Mouse (Mus musculus): Measurements from ENCODE around the gene Ttc29. TPM values are rescaled to one million over a fixed set of nuclear protein-coding genes. Genes with fewer than 3 reads are reported as not detected.

Gene Ttc29
- total RNA-seq (2021) = not detected
- long read RNA-seq, experiment 1 = 0 reads
- long read RNA-seq, experiment 2 = 0 reads

DNA sequence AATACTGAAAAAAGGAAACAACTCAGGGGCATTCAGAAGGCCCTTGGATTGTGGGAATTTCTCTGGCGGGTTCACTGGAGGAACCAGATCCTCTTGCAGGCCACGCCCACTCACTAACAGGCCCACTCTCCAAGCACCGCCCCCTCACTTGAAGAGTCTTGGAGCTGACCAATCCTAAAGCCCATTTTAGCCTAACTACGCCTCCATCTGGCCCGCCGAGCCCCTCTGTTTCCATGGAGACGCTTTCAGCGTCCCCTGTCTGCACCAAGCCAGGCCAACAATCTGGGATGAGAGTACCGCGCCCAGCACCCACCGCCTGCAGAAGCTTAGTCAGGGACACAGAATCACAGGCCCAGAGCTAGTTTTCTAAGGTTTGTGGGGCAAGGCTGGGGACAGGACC, at the start of gene Ttc29:
Ttc29 (plus strand) TSS at position 224 of the 400 bp plus-strand sequence.
- no peak for DNase-seq

DNA sequence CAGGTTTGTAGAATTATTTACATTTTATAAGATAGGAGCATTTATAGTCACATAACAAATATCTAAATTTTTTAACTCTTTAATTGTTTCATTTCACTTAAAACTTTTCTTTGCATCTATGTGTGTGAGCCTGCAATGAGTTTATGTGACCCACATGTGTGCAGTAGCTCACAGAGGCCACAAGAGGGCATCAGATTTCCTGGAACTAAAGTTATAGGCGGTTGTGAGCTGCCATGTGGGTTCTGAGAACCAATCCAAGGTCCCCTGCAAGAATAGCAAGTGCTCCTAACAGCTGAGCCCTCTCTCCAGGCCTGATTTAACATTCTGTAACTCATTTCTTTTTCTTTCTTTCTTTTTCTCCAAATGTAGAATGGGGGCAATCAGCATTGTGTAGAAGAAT, 41.7 kb upstream of the Ttc29 start:
- DNase-seq = no peak

DNA sequence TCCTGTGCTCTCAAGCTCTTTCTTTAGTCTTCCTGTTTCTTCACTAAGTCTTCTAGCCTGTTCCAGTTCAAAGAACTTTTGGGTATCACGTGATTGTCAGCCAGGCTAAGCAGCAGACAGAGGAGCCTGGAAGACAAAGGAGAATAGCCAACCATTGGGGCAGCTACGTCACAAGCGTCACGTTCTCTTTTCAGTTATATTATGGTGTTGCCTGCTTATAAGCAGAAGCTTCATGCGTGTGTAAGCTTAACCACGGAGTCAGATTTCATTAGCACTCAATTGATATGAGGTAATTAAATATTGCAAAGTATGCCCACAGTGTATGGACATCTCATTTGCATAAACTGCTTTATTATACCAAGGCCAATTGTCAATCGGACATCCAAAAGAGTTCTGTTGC, 30.4 kb upstream of the Ttc29 start:
- no peak for DNase-seq

DNA sequence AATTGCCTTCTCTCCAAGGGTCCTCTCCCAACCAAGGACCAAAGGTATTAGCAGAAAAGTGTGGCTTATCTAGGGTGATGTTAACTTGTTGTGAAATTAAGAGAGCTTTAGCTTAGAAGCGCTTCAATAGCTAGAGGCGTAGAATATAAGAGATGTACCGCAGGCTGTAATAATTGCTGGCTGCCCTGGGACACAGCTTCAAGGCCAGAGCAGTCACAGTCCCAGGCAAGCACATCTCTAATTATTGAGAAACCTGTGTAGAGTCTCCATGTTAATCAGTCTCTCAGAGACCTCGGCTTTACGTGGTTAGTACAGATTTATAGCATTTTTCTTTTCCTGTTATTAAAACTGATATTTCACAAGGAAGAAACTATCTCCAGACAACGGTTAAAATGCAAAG, 29.7 kb upstream of the Ttc29 start:
- no peak for DNase-seq

DNA sequence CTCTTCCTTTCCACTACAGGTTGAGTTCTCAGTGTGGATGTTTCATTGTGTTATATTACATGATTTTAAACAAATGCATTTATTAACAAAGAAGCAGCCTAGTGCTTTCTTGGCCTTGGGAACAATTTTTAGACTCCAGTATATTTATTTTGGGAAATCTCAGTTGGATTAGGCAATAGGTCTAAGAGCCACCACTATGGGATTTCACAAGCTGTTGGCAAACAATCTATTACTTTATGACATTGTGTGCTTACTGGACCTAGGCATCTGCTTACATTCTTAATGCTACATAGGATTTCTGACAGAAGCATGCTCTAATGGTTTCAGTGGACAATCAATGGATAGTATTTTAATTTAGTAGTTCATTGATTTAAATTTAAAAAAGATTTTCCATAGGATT, 26.0 kb upstream of the Ttc29 start:
- DNase-seq = no peak

DNA sequence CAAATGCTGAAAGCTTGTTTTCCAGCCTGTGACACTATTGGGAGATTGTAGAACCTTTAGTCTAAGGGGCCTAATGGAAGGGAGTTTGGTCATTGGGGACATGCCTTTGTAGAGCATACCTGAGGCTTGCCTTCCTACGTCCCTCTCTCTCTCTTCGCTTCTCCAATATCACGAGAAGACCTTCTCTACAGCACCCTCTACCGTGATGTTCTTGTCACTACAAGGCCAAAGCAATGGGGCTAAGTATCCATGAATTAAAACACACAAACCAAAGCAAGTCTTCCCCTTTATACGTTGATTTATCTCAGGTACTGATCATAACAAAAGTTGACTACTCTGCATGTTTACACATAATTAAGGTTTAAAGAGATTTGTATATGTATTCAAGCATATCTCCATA, 8.9 kb upstream of the Ttc29 start:
- DNase-seq = no peak

DNA sequence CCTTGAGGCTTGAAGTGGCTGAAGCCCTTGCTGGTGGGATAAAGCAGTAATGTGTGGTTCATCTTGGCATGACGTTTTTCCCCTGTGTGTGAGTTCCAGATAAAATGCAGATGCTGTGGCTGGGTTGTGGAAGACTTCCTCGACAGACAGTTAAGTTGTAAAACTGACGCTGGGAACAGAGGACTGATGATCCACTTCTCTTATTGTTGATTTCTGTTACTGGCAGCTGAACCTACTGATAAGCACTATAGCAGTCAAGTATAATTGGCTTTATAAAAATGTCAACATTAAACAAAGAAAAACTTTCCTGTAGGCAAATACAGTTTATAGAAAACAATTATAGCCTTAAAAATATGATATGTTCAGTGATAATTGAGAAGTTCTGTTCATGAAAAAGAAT, 2.7 kb upstream of the Ttc29 start:
- no peak for DNase-seq

DNA sequence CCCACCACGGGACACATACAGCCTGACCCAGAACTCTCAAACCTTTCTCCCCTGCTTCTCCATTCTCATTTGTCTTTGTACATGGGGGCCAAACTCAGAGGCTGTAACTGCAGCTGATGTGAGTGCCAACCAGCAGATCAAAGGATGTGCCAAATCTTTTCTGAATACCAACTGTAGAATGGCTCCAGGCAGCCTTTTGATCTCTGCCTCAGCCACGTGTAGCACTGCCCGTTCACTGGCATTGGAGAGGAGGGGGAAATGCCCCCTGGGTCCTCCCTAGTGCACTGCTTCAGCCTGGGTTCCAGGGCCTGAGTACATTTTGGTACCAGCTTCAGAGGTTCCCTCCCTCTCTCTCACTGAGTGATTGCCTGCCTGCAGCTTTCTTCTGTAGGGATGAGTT, 1.5 kb downstream of the Ttc29 start:
- DNase-seq = no peak

DNA sequence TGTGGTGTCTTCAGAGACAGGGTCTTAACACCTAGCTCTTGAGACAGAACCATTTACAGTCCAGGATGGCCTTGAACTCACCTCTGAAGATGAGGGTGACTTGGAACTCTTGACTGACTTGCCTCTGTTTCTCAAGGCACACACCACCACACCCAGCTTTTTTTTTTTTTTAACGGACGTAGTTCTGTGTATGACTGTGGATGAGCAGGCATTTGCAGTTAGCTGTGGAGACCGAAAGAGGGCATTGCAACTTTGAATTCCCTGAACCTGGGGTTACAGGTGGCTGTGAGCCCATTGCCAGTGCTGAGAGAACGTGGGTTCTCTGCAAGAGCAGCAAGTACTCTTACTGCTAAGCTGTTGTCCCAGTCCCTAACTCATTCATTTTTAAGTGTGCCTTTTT, 13.0 kb downstream of the Ttc29 start:
- DNase-seq = no peak

DNA sequence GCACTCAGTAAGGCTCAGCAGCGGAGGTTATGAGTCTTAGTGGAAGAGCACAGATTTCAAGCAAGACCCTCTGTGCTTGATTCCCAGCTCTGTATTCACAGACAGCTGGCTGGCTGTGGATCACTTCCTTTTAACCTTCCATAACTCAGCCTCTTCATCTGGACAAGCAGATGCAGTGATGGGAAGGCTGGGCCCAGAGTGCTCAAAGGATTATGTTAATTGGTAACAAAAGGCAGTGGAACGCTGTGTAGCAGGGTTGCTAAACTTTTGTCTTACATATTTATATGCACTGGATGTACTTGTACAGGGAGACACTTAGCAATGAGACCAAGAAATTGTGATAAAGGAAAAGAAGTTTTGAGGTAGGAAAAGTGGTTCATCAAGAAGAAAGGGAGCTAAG, 17.6 kb downstream of the Ttc29 start:
- no peak for DNase-seq

DNA sequence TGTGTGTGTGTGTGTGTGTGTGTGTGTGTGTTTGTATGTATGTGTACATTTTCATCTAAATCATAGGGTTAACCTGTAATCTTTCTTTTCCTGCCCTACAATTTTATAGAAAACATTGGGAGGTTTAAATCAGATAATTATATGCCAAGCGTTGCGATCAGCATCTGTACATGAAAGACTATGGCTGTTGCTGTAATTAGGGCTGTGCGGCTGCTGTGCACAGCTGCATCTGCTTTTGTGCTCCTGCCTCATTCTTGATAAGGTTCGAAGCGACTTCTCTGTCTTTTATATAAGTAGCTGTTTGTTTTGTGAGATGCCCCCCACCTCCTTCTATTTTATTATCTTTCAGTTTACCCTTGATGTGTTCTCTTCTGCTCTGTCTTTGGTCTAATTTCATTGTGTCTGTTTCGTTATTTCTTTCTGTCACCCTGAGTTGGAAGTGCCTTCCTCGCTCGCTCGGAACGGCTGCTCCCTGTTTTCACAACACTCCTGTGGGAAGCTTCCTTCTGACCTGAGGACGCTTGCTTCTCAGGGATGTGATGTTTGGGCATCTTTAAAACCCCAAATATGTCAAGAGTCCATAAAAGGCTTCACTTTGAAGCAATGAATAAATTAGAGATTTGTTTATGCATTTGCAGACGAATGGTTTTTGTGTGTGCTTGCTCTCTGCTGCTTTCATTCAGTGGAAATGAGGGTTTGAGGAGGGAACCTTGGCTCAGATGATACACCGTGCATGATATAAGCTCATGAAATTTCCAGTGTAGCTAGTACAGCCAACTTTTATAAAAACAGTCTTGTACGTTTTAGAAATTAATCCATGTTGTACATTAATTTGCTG, 20.0 kb downstream of the Ttc29 start:
- DNase-seq = no peak

DNA sequence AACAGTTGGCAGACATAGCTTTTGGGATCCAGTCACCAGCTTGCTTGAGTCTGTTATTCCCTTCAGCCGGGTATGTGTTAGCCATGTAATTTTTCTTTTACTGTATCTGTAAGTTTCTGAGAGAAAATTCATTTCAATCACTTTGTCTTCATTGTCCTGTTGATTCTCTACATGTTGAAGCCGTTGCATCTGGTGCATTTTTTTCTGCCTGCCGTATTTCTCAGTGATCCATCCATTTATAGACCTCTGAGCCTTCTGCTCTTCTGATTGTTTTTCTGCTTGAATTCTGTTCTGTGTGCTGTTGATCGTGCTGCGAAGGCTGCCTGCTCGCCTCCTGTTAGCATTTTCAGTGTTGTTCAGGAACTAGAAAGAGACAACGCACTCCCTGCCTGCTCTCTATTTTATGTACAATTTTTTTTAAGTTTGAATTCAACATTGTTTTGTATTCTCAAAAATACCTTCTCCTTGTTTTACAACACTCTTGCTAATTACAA, 20.7 kb downstream of the Ttc29 start:
- DNase-seq = no peak

DNA sequence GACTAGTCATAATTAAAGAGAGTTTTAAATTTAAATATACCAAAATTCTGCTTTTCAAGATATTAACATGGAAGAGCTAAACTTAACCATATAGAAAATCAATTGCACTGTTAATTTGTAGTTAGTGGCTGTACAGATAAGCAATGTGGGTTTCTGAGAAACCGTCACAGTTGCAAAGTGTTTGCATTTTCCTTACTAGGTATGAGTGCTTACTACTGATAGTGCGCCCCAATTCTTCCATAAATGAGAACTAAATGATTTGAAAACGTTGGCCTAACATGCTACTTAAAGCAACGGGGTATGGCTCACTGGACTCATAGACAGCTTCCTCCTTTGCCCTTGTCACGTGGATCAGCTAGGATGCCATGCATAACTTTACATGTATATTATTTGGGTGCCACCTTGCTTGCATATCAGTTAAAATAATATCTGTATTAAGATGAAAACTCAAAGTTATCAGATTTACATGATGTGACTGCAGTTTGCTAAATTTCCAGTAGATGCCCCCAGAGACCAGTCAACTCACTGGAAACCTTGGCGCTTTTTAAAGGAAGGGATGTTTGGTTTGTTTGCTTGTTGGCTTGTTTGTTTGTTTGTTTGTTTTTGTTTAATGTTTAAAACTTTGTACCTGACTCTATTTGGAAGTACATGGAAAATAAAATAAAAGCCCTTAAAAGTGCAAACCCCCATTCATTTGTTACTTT, 25.0 kb downstream of the Ttc29 start:
- no peak for DNase-seq

DNA sequence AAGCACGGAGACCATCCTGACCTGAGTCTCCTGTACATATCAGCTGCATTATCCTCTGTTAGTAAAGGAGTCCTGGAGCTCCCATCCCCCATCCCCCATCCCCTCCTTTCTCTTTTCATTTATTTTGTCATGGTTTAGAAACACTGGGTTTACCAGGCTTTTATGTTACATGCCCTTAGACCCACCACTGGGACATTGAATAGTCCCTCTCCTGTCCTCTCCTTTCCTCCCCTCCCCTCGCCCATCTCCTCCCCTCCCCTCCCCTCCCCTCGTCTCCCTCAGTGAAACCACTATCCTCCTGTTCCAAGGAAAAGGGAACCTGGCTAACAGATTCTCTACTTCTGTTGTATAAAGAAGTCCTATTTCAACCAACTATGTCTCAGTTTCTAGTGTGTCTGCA, 38.0 kb downstream of the Ttc29 start:
- no peak for DNase-seq

DNA sequence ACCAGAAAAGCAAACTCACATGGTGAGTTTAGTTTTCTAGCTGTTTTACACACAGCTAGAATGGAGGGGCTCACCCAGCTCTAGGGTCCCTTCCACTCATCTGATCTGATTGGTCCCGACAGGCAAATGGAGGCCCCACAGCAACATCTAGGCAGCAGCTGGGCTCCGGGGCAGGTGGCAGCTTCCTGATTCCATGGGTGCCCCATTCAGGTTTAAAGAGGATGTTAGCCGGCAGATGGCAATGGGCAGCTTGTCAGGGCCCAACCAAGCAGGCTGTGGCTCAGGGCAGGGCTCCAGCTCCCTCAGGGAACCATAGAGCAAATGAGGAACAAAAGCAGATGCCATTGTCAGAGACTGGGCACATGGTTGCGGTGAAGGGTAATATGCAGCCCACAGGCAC, 41.3 kb downstream of the Ttc29 start:
- DNase-seq = no peak

DNA sequence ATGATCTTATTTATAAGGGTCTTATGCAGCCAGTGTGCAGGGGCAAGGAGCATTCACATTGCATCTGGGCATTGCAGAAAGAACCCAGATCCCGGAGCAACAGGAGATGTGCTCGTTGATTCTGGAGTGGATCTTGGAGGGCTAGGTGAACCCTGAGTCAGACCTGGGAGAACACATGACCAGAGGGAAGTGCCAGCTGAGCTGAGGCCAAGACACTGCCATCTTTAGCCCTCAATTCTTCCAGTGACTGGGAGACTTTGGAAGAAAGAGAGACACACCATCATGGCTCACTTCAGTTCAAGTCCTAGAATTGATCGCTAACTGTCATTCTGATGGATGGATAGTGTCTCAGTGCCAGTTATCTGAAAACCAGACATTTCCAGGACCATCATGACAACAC, 41.9 kb downstream of the Ttc29 start:
- DNase-seq = no peak

DNA sequence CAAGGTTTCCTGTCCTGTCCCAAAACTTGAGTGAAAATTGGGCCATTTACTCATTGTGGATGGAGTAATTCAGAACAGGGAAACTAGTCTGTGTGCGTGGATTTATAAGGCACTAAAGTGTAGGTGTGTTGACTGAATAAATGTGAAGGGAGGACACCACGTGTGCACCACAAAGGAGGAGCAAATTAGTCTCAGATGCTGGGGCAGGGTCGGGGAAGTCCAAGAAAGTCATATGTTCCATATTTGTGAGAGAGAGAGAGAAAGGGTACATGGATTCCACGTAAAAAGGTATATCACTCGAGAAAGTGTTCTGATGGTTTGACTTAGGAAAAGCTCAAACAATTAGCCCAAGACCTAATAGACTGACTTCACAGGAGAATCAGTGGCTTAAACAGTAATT, 52.4 kb downstream of the Ttc29 start:
- no peak for DNase-seq

DNA sequence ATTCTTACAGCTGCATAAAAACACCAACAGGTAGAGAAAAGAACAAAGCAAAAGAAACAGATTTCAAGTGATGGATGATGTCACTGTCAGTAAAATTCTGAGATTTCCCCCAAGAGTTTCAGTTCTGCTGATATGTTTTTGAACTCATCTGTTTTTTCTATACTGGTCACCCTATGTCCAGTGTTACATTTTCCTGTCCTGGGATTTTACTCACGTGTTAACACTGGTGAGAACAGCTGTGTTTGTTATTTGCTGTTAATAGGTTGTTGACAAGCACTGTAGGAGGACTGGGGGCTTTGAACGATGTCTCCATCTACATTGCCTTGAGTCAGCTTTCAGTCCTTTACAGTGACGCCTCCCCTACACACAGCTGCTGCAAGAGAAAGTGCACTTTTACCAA, 53.1 kb downstream of the Ttc29 start:
- DNase-seq = no peak

DNA sequence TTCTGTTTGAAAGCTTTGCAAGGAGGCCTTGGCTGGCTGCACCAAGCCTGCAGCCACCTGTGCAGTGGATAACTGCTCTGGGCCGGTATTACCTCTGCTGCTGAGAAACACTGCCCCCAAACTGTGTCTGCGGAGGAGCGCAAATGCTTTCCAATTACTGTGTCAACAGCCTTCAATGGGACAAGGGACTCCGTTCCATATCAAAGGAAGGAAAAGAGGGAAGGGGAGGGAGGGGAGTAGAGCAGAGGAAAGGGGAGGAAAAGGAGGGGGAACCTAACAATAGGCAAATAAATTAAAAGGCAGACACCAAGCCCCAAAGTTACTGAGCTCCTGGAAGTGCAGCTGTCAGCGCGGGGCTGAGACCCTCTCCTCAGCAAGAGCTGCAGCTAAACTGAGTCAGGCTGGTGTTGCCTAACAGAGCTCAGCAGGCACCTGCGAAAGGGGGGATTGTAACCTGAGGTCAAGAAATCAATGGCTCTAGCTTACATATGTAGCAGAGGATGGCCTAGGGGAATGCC, 54.9 kb downstream of the Ttc29 start:
- no peak for DNase-seq

DNA sequence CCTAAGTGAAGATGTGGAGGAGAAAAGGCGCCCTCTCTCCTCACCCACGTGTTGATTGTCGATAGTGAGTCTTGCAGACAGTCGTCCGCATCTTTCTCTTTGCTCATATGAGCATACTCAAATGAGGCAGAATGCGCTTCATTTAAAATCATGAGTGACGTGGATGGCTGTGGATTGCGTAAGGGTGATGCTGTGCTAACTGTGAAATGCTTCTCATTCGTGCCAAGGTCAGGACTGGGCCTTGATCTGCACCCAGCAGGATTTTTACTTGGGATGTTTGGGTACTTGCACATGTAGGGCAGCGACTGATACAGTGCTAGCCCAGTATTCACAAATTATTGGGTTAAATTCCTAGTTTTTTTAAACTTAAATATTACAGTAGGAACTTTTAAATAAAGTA, 56.2 kb downstream of the Ttc29 start:
- DNase-seq = no peak

DNA sequence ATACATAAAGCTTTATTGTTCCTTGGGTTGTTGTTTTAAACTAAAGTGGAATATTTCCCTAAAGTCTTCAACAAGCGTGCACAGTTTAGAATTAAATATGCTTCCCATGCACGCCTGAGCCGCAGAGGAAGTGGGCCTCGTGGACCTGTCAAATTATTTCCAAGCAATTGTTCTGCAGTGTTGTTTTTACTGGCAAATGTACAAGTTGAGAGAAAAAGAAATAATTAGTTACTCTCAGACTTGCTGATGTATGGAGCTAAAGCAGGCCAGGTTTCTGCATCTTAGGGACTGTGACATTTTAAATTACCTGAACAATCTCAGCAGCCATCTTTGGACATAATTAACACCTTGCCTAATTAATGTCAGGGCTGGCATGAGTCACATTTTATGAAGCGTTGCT, 58.3 kb downstream of the Ttc29 start:
- DNase-seq = no peak

DNA sequence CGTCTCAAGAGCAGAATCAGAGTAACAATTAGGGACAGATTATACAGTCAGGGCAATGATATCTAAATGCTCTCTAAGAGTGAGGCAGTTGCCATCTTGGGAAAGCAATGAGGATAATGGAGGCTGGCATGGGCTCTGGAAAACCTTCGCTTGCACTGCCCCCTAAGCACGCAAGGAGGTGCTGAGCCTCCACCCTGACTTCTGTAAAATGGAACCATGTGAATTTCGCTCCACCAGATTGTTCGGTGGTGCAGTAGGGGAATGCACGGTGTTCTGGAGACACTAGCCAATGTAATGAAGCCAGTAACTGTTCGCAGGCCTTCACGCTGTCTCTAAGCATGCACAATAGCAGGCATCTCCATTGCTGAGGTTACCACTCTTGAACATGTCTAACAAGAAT, 63.0 kb downstream of the Ttc29 start:
- DNase-seq = no peak

DNA sequence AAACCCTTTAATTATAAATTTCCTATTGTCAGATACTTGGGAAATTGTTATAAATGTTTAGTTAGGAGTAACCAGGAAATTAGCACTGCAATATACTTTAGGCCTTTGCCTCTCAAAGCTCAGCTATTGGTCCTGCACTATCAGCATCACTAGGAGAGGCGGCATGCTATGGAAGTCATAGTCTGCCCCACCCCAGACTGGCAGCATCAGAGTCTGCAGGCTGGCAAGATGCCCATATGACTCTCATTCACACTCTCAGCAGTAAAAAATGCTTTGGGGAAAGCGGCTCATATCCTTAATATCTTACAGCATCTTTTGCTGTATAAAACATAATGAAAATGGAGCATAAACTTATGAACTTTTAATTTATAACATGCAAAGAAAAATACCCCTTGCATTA, 64.3 kb downstream of the Ttc29 start:
- DNase-seq = no peak

DNA sequence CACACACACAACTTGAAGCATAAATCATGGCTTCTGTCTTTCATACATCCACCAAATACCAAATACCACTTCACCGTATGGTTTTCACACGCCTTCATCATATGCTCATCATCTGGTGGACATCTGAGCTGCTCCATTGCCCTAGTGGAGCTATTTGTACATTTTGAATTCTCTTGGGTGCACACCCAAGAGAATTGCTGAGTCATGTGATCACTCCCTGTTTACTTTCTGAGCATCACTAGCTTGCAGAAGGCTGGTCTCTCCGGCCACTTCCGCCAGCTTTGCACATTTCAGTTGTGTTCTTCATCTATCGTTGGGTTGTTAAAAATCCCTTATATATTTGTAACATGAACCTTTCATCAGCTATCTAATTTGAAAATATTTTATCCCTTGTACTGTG, 65.5 kb downstream of the Ttc29 start:
- no peak for DNase-seq

All from gastrocnemius, postnatal 25 days (tissue).